Mouse (Mus musculus): Measurements from ENCODE around the gene Sycp1. TPM values are rescaled to one million over a fixed set of nuclear protein-coding genes. Genes with fewer than 3 reads are reported as not detected.

Sycp1 gene
- polyA plus RNA-seq, 1 experiment from 2014 or later = not detected

DNA sequence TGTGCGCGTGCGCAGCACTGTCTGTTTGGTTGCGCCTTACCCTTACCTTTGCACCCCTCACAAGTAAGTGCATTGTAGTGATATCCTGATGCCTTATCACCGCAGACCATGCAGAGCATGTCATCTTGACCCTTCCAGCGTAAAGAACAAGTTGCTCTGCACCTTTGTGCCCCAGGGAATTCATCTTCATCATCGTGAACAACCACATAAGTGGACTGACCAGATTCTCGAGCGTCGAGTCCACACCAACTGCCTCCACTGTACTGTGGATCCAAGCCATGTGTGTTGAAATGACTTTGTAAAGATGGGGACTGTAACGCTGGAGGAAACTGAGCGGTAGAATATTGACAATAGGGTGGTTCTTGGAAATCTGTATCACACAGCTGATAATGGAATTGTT lies 18.6 kb upstream of the Sycp1 start:
- no peak overlapping the region for H3K9ac ChIP-seq (ENCODE audit: low read length)
- H3K27me3 ChIP-seq (ENCODE audit: control insufficient read depth, insufficient read depth, low read length) = no peaks in the 10 kb centered on the region
- H3K36me3 ChIP-seq (ENCODE audit: control insufficient read depth, insufficient read depth, low read length) = no peaks in the 10 kb centered on the region
- no peak overlapping the region for H3K27ac ChIP-seq (ENCODE audit: low read length)
- no peak overlapping the region for H3K4me2 ChIP-seq (ENCODE audit: low read depth, low read length)
- 79% methylated on average over 12 of the region's 12 CpGs for WGBS
- H3K4me3 ChIP-seq (replicated peaks; ENCODE audit: low read length) = no peak overlapping the region
- no peak for ATAC-seq (ENCODE audit: insufficient read depth, low FRiP score)
- H3K9me3 ChIP-seq (replicated peaks; ENCODE audit: control insufficient read depth, low read length) = no peaks in the 10 kb centered on the region
- no peaks in the 10 kb centered on the region for H3K4me1 ChIP-seq (ENCODE audit: control insufficient read depth, insufficient read depth, low read length)

DNA sequence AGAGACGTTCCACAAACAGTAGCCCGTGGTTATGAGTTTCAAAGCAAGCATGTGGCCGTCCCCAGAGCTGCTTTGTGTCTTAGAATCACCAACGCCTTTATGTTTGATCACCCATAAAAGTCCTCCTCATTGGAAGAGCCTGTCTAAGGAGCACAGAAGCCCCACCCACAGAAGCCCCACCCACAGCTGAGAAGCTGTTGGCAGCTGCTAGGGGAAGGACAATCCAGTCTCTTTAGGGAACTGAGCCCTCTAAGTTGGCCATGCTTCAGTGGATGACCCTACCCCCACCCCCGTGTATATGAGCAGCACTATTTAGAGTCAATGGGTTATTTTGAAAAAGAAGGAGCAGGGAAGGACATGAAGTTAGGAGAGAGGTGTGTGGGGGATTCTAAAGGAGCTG lies 11.0 kb upstream of the Sycp1 start:
- Histone ChIP-seq H3K4me1 (ENCODE audit: control insufficient read depth, insufficient read depth, low read length) (no peaks in the 10 kb centered on the region), H3K9me3 (replicated peaks; ENCODE audit: control insufficient read depth, low read length) (no peaks in the 10 kb centered on the region), H3K4me3 (replicated peaks; ENCODE audit: low read length) (no peak overlapping the region), H3K4me2 (ENCODE audit: low read depth, low read length) (no peak overlapping the region), H3K27ac (ENCODE audit: low read length) (no peak overlapping the region), H3K36me3 (ENCODE audit: control insufficient read depth, insufficient read depth, low read length) (no peaks in the 10 kb centered on the region), H3K9ac (ENCODE audit: low read length) (no peak overlapping the region), H3K27me3 (ENCODE audit: control insufficient read depth, insufficient read depth, low read length) (no peaks in the 10 kb centered on the region)
- no peak for ATAC-seq (ENCODE audit: insufficient read depth, low FRiP score)
- 57% methylated on average over 5 of the region's 5 CpGs for WGBS

DNA sequence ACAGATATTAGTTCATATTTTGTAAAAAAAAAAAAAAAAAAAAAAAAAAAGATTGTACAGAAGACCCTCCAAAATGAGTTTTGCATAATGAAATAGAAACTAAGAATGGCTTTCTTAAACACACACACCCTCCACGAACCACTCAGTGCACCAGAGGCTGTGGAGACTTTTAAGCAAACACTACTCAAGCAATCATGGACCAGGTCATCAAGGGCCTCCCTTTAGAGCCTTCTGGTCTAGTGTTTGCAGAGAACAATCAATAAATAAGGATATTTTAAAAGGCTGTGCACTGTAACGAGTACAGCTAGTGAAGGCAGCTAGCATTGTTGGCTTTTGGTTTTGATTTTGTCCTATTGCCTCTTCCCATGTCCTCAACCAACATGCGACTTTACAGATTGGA lies 10.4 kb upstream of the Sycp1 start:
- Histone ChIP-seq H3K27me3 (ENCODE audit: control insufficient read depth, insufficient read depth, low read length) (no peaks in the 10 kb centered on the region), H3K36me3 (ENCODE audit: control insufficient read depth, insufficient read depth, low read length) (no peaks in the 10 kb centered on the region), H3K4me3 (replicated peaks; ENCODE audit: low read length) (no peak overlapping the region), H3K9me3 (replicated peaks; ENCODE audit: control insufficient read depth, low read length) (no peaks in the 10 kb centered on the region), H3K4me2 (ENCODE audit: low read depth, low read length) (no peak overlapping the region), H3K9ac (ENCODE audit: low read length) (no peak overlapping the region), H3K27ac (ENCODE audit: low read length) (no peak overlapping the region), H3K4me1 (ENCODE audit: control insufficient read depth, insufficient read depth, low read length) (no peaks in the 10 kb centered on the region)
- no peak for ATAC-seq (ENCODE audit: insufficient read depth, low FRiP score)
- 61% methylated on average over 3 of the region's 3 CpGs for WGBS

DNA sequence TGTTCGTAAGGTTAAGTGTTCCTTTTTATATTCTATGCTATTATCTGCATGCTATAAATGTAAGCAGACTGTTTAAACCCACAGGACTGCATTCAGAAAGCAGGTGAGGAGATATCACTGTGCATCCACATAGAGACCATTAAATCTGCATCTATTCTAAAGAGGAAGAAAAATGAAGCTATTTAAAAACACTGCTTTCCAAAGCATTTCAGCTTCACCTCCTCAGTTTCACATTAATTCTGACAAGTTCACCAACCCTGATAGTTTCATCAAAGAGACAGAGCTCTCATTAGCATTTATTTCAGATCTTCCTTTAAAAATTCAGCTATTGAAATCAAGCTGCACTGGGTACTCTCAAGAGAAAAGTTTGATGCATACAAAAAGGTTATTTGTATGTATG lies 2.2 kb upstream of the Sycp1 start:
- Histone ChIP-seq H3K36me3 (ENCODE audit: control insufficient read depth, insufficient read depth, low read length) (no peaks in the 10 kb centered on the region), H3K27ac (ENCODE audit: low read length) (no peak overlapping the region), H3K9ac (ENCODE audit: low read length) (no peak overlapping the region), H3K27me3 (ENCODE audit: control insufficient read depth, insufficient read depth, low read length) (no peaks in the 10 kb centered on the region), H3K4me3 (replicated peaks; ENCODE audit: low read length) (no peak overlapping the region), H3K9me3 (replicated peaks; ENCODE audit: control insufficient read depth, low read length) (0 out of 2 replicates have a peak, but pooled peaks cover 4% of the 10 kb centered on the region), H3K4me1 (ENCODE audit: control insufficient read depth, insufficient read depth, low read length) (no peaks in the 10 kb centered on the region), H3K4me2 (ENCODE audit: low read depth, low read length) (no peak overlapping the region)
- WGBS = 84% methylated on average over 1 of the region's 1 CpGs
- no peak for ATAC-seq (ENCODE audit: insufficient read depth, low FRiP score)

DNA sequence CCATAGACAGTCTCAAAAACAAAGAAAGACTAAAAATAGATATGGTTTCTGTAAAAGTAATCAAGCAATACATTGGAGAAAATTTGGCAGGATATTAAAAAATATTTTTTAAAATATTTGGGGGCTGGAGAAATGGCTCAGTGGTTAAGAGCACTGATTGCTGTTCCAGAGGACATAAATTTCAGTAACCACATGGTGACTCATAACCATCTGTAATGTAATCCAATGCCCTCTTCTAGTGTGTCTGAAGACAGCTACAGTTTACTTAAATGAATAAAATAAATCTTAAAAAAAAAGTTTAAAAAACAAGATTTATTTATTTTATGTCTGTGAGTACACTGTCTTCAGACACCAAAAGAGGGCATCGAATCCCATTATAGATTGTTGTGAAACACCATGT lies 36.8 kb downstream of the Sycp1 start:
- 100% methylated on average over 1 of the region's 1 CpGs for WGBS
- H3K9ac ChIP-seq (ENCODE audit: low read length) = no peak overlapping the region
- H3K27me3 ChIP-seq (ENCODE audit: control insufficient read depth, insufficient read depth, low read length) = no peaks in the 10 kb centered on the region
- ATAC-seq (ENCODE audit: insufficient read depth, low FRiP score) = no peak
- no peaks in the 10 kb centered on the region for H3K36me3 ChIP-seq (ENCODE audit: control insufficient read depth, insufficient read depth, low read length)
- no peaks in the 10 kb centered on the region for H3K4me1 ChIP-seq (ENCODE audit: control insufficient read depth, insufficient read depth, low read length)
- no peak overlapping the region for H3K4me2 ChIP-seq (ENCODE audit: low read depth, low read length)
- no peaks in the 10 kb centered on the region for H3K9me3 ChIP-seq (replicated peaks; ENCODE audit: control insufficient read depth, low read length)
- H3K27ac ChIP-seq (ENCODE audit: low read length) = no peak overlapping the region
- no peak overlapping the region for H3K4me3 ChIP-seq (replicated peaks; ENCODE audit: low read length)

DNA sequence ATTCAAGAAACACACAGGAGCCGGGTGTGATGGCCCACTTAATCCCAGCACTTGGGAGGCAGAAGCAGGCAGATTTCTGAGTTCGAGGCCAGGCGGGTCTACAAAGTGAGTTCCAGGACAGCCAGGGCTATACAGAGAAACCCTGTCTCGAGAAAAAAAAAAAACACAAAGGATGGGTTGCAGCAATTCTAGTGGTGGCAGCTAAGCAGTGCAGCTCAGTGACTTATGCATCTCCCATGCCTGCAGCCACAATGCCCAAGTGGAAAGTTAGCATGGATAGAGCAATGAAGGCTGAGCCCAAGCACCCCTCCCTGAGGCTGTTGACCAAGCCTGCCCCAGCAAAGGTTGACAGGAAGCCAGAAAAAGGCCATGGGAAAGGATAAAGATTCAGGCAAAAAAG lies 55.4 kb downstream of the Sycp1 start:
- Histone ChIP-seq H3K9me3 (replicated peaks; ENCODE audit: control insufficient read depth, low read length) (no peaks in the 10 kb centered on the region), H3K4me1 (ENCODE audit: control insufficient read depth, insufficient read depth, low read length) (no peaks in the 10 kb centered on the region), H3K36me3 (ENCODE audit: control insufficient read depth, insufficient read depth, low read length) (no peaks in the 10 kb centered on the region), H3K9ac (ENCODE audit: low read length) (no peak overlapping the region), H3K27me3 (ENCODE audit: control insufficient read depth, insufficient read depth, low read length) (no peaks in the 10 kb centered on the region), H3K27ac (ENCODE audit: low read length) (no peak overlapping the region), H3K4me2 (ENCODE audit: low read depth, low read length) (no peak overlapping the region), H3K4me3 (replicated peaks; ENCODE audit: low read length) (no peak overlapping the region)
- 77% methylated on average over 4 of the region's 4 CpGs for WGBS
- no peak for ATAC-seq (ENCODE audit: insufficient read depth, low FRiP score)

DNA sequence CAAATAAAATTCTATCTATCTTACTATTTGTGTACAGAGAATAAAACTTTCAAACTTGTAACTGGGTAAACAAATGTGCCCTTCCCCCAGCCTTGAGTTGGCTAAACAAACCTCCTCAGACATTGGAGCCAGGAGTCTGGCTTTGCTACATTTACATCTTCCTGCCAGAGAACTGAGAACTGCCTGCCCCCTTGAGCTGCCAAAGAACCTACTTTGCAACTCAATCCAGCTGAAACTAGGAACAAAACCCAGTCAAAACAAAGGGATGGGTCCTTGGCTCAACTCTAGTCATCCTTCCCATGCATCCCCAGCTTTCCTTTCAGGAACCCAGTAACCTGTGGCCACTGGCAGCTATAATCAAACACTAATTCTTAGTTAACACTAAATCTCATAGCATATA lies 87.2 kb downstream of the Sycp1 start:
- no peaks in the 10 kb centered on the region for H3K4me1 ChIP-seq (ENCODE audit: control insufficient read depth, insufficient read depth, low read length)
- H3K36me3 ChIP-seq (ENCODE audit: control insufficient read depth, insufficient read depth, low read length) = no peaks in the 10 kb centered on the region
- no peak overlapping the region for H3K4me3 ChIP-seq (replicated peaks; ENCODE audit: low read length)
- H3K27me3 ChIP-seq (ENCODE audit: control insufficient read depth, insufficient read depth, low read length) = no peaks in the 10 kb centered on the region
- H3K9me3 ChIP-seq (replicated peaks; ENCODE audit: control insufficient read depth, low read length) = no peaks in the 10 kb centered on the region
- H3K27ac ChIP-seq (ENCODE audit: low read length) = no peak overlapping the region
- H3K9ac ChIP-seq (ENCODE audit: low read length) = no peak overlapping the region
- no peak for ATAC-seq (ENCODE audit: insufficient read depth, low FRiP score)
- H3K4me2 ChIP-seq (ENCODE audit: low read depth, low read length) = no peak overlapping the region

DNA sequence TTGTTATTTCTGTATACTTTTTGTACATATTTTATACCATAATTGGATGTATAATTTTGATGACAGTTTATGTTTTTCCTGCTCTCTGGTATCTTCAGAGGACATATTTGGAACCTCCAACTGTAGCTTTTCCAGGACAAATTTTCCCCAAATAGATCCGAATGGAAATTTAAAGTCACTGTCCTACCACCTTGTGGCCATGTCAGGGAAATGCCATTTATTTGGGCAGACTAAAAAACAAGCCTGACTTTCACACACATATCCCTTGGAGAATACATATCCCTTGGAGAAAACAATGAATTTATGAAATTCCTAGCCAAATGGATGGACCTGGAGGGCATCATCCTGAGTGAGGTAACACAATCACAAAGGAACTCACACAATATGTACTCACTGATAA lies 93.5 kb downstream of the Sycp1 start:
- no peak overlapping the region for H3K4me2 ChIP-seq (ENCODE audit: low read depth, low read length)
- no peak overlapping the region for H3K4me3 ChIP-seq (replicated peaks; ENCODE audit: low read length)
- WGBS = 39% methylated on average over 1 of the region's 1 CpGs
- ATAC-seq (ENCODE audit: insufficient read depth, low FRiP score) = no peak
- no peak overlapping the region for H3K27ac ChIP-seq (ENCODE audit: low read length)
- no peaks in the 10 kb centered on the region for H3K27me3 ChIP-seq (ENCODE audit: control insufficient read depth, insufficient read depth, low read length)
- H3K4me1 ChIP-seq (ENCODE audit: control insufficient read depth, insufficient read depth, low read length) = no peaks in the 10 kb centered on the region
- no peaks in the 10 kb centered on the region for H3K9me3 ChIP-seq (replicated peaks; ENCODE audit: control insufficient read depth, low read length)
- no peaks in the 10 kb centered on the region for H3K36me3 ChIP-seq (ENCODE audit: control insufficient read depth, insufficient read depth, low read length)
- H3K9ac ChIP-seq (ENCODE audit: low read length) = no peak overlapping the region

DNA sequence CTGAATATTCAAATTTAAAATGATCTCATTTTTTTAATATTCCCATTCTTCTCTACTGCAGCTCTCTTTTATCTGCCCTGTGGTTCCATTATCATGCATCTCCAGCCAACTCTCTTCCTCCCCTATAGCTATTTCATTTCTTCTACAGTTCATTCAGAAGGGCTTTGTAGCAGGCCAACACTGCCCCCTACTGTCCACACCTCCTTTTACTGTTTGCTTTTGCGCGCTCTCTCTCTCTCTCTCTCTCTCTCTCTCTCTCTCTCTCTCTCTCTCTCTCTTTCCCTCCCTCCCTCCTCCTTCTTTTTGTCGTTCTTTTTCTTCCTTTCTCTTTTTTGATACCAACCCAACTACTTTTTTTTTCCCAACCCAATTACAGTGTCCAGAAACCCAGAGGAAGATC lies 132.0 kb downstream of the Sycp1 start:
- H3K9me3 ChIP-seq (replicated peaks; ENCODE audit: control insufficient read depth, low read length) = no peaks in the 10 kb centered on the region
- H3K36me3 ChIP-seq (ENCODE audit: control insufficient read depth, insufficient read depth, low read length) = no peaks in the 10 kb centered on the region
- H3K27me3 ChIP-seq (ENCODE audit: control insufficient read depth, insufficient read depth, low read length) = no peaks in the 10 kb centered on the region
- H3K4me1 ChIP-seq (ENCODE audit: control insufficient read depth, insufficient read depth, low read length) = no peaks in the 10 kb centered on the region
- no peak overlapping the region for H3K4me2 ChIP-seq (ENCODE audit: low read depth, low read length)
- WGBS = 0% methylated on average over 3 of the region's 3 CpGs
- ATAC-seq (ENCODE audit: insufficient read depth, low FRiP score) = no peak
- H3K9ac ChIP-seq (ENCODE audit: low read length) = no peak overlapping the region
- H3K4me3 ChIP-seq (replicated peaks; ENCODE audit: low read length) = no peak overlapping the region
- H3K27ac ChIP-seq (ENCODE audit: low read length) = no peak overlapping the region

DNA sequence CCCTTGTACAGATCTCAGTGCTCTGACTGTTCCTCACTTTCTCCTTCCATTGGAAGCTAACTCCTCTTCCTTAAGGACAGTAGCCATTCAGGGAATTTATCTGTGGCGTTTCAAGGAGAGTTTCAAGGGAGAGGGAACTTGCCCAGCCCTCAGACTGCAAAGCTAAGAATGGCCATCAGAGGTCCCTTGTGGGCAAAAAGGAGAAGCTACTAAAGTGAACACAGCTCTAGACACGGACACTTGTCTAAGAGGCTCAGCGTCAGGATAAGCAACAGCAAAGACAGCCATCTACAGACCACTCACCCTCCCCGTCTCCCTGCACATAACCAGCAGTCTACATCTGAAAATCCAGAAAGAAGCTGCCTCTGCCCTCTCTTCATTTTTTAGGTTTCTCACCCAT lies 148.5 kb downstream of the Sycp1 start:
- no peaks in the 10 kb centered on the region for H3K4me1 ChIP-seq (ENCODE audit: control insufficient read depth, insufficient read depth, low read length)
- no peak for ATAC-seq (ENCODE audit: insufficient read depth, low FRiP score)
- 45% methylated on average over 4 of the region's 4 CpGs for WGBS
- no peaks in the 10 kb centered on the region for H3K9me3 ChIP-seq (replicated peaks; ENCODE audit: control insufficient read depth, low read length)
- no peaks in the 10 kb centered on the region for H3K36me3 ChIP-seq (ENCODE audit: control insufficient read depth, insufficient read depth, low read length)
- H3K4me3 ChIP-seq (replicated peaks; ENCODE audit: low read length) = no peak overlapping the region
- no peak overlapping the region for H3K27ac ChIP-seq (ENCODE audit: low read length)
- no peak overlapping the region for H3K4me2 ChIP-seq (ENCODE audit: low read depth, low read length)
- H3K27me3 ChIP-seq (ENCODE audit: control insufficient read depth, insufficient read depth, low read length) = no peaks in the 10 kb centered on the region
- no peak overlapping the region for H3K9ac ChIP-seq (ENCODE audit: low read length)
